Mouse (Mus musculus): Measurements from ENCODE around the gene Dus4l. TPM values are rescaled to one million over a fixed set of nuclear protein-coding genes. Genes with fewer than 3 reads are reported as not detected.

Gene Dus4l
- total and polyA plus RNA-seq, 2 experiments from 2014 or later = 3.9 to 8.3 TPM

GRCm38 (mm10) chr12:31667187-31667586, 12.6 kb upstream of the Dus4l start:
- ATAC-seq (ENCODE audit: low FRiP score) (no peak), DNase-seq (ENCODE audit: low spot score) (no peak)
- Histone ChIP-seq H3K9ac (replicated peaks; ENCODE audit: low read length, poor library complexity, severe bottlenecking) (no peak overlapping the region), H3K27ac (ENCODE audit: low read depth, low read length) (no peak overlapping the region), H3K27me3 (ENCODE audit: insufficient read depth, low read length) (no peaks in the 10 kb centered on the region), H3K9me3 (ENCODE audit: low read length) (no peaks in the 10 kb centered on the region), H3K4me2 (ENCODE audit: low read depth, low read length, poor library complexity, severe bottlenecking) (no peak overlapping the region), H3K36me3 (ENCODE audit: insufficient read depth, low read length) (peaks cover 18% of the 10 kb centered on the region), H3K4me3 (ENCODE audit: low read depth, low read length) (no peak overlapping the region), H3K4me1 (ENCODE audit: insufficient read depth, low read length) (no peaks in the 10 kb centered on the region)
- 54% methylated on average over 3 of the region's 3 CpGs for WGBS
- no peak for TF ChIP-seq CTCF (IDR thresholded peaks at IDR 0.05)

DNA sequence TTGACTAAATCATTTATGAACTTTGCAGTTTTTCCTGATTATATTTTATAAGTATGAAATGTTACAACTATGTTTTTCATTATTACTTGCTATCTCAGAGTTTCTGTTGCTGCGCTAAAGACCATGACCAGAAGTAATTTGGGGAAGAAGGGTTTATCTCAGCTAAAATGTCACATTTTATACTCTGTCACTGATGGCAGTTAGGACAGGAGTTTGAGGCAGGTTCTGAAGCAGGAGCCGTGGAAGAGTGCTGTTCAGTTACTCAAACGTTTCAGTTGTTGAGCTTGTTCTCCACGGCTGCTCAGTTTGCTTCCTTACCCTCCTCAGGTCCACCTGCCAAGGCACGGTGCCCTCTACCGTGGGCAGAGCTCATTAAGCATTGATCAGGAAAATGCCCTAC, 11.4 kb upstream of the Dus4l start:
- H3K4me2 ChIP-seq (ENCODE audit: low read depth, low read length, poor library complexity, severe bottlenecking) = no peak overlapping the region
- no peaks in the 10 kb centered on the region for H3K4me1 ChIP-seq (ENCODE audit: insufficient read depth, low read length)
- DNase-seq (ENCODE audit: low spot score) (no peak), ATAC-seq (ENCODE audit: low FRiP score) (no peak)
- peaks cover 18% of the 10 kb centered on the region for H3K36me3 ChIP-seq (ENCODE audit: insufficient read depth, low read length)
- H3K9ac ChIP-seq (replicated peaks; ENCODE audit: low read length, poor library complexity, severe bottlenecking) = no peak overlapping the region
- H3K4me3 ChIP-seq (ENCODE audit: low read depth, low read length) = no peak overlapping the region
- no peaks in the 10 kb centered on the region for H3K27me3 ChIP-seq (ENCODE audit: insufficient read depth, low read length)
- H3K27ac ChIP-seq (ENCODE audit: low read depth, low read length) = no peak overlapping the region
- no peak for TF ChIP-seq CTCF (IDR thresholded peaks at IDR 0.05)
- 71% methylated on average over 6 of the region's 6 CpGs for whole genome bisulfite sequencing
- H3K9me3 ChIP-seq (ENCODE audit: low read length) = no peaks in the 10 kb centered on the region

GRCm38 (mm10) chr12:31656841-31657240, 2.2 kb upstream of the Dus4l start:
- Histone ChIP-seq H3K27ac (ENCODE audit: low read depth, low read length) (no peak overlapping the region), H3K4me3 (ENCODE audit: low read depth, low read length) (no peak overlapping the region), H3K4me1 (ENCODE audit: insufficient read depth, low read length) (no peaks in the 10 kb centered on the region), H3K9ac (replicated peaks; ENCODE audit: low read length, poor library complexity, severe bottlenecking) (no peak overlapping the region), H3K9me3 (ENCODE audit: low read length) (no peaks in the 10 kb centered on the region), H3K4me2 (ENCODE audit: low read depth, low read length, poor library complexity, severe bottlenecking) (no peak overlapping the region), H3K27me3 (ENCODE audit: insufficient read depth, low read length) (no peaks in the 10 kb centered on the region), H3K36me3 (ENCODE audit: insufficient read depth, low read length) (no peaks in the 10 kb centered on the region)
- DNase-seq (ENCODE audit: low spot score) = no peak
- ATAC-seq (ENCODE audit: low FRiP score) = no peak
- no peak for TF ChIP-seq CTCF (IDR thresholded peaks at IDR 0.05)
- 99% methylated on average over 2 of the region's 2 CpGs for WGBS

GRCm38 (mm10) chr12:31654965-31655477, 395 bp upstream of the Dus4l start:
- H3K4me1 ChIP-seq (ENCODE audit: insufficient read depth, low read length) = no peaks in the 10 kb centered on the region
- peak; percentile 62 for TF ChIP-seq CTCF (IDR thresholded peaks at IDR 0.05)
- peak overlapping the region; percentile 65 for H3K27ac ChIP-seq (ENCODE audit: low read depth, low read length)
- H3K27me3 ChIP-seq (ENCODE audit: insufficient read depth, low read length) = no peaks in the 10 kb centered on the region
- WGBS = under 1% methylated on average over 29 of the region's 29 CpGs
- H3K9ac ChIP-seq (replicated peaks; ENCODE audit: low read length, poor library complexity, severe bottlenecking) = peak overlapping the region; percentile 86
- DNase-seq (ENCODE audit: low spot score) (no peak), ATAC-seq (ENCODE audit: low FRiP score) (peak; percentile 62)
- no peaks in the 10 kb centered on the region for H3K36me3 ChIP-seq (ENCODE audit: insufficient read depth, low read length)
- H3K4me3 ChIP-seq (ENCODE audit: low read depth, low read length) = peak overlapping the region; percentile 96
- H3K4me2 ChIP-seq (ENCODE audit: low read depth, low read length, poor library complexity, severe bottlenecking) = peak overlapping the region; percentile 51
- H3K9me3 ChIP-seq (ENCODE audit: low read length) = no peaks in the 10 kb centered on the region

- no peak overlapping the region for H3K9ac ChIP-seq (replicated peaks; ENCODE audit: low read length, poor library complexity, severe bottlenecking)
- ATAC-seq (ENCODE audit: low FRiP score) (no peak), DNase-seq (ENCODE audit: low spot score) (no peak)
- WGBS = 81% methylated on average over 5 of the region's 5 CpGs
- no peaks in the 10 kb centered on the region for H3K4me1 ChIP-seq (ENCODE audit: insufficient read depth, low read length)
- no peaks in the 10 kb centered on the region for H3K36me3 ChIP-seq (ENCODE audit: insufficient read depth, low read length)
- H3K27ac ChIP-seq (ENCODE audit: low read depth, low read length) = no peak overlapping the region
- no peak for TF ChIP-seq CTCF (IDR thresholded peaks at IDR 0.05)
- no peaks in the 10 kb centered on the region for H3K9me3 ChIP-seq (ENCODE audit: low read length)
- H3K4me2 ChIP-seq (ENCODE audit: low read depth, low read length, poor library complexity, severe bottlenecking) = peak overlapping the region; percentile 34; the same call in 1 of the 2 replicates
- H3K4me3 ChIP-seq (ENCODE audit: low read depth, low read length) = no peak overlapping the region; the same call in 1 of the 2 replicates
- no peaks in the 10 kb centered on the region for H3K27me3 ChIP-seq (ENCODE audit: insufficient read depth, low read length)
These were observed 1.0 kb downstream of the Dus4l start for GRCm38 (mm10) chr12:31653611-31654010.

- H3K36me3 ChIP-seq (ENCODE audit: insufficient read depth, low read length) = no peaks in the 10 kb centered on the region
- no peaks in the 10 kb centered on the region for H3K27me3 ChIP-seq (ENCODE audit: insufficient read depth, low read length)
- 70% methylated on average over 3 of the region's 3 CpGs for WGBS
- no peak for TF ChIP-seq CTCF (IDR thresholded peaks at IDR 0.05)
- H3K27ac ChIP-seq (ENCODE audit: low read depth, low read length) = no peak overlapping the region
- no peak for DNase-seq (ENCODE audit: low spot score)
- H3K4me1 ChIP-seq (ENCODE audit: insufficient read depth, low read length) = no peaks in the 10 kb centered on the region; the same call in 1 of the 2 replicates
- H3K9ac ChIP-seq (replicated peaks; ENCODE audit: low read length, poor library complexity, severe bottlenecking) = no peak overlapping the region
- peak overlapping the region; percentile 66 for H3K4me2 ChIP-seq (ENCODE audit: low read depth, low read length, poor library complexity, severe bottlenecking)
- ATAC-seq (ENCODE audit: low FRiP score) = no peak
- H3K9me3 ChIP-seq (ENCODE audit: low read length) = no peaks in the 10 kb centered on the region
- no peak overlapping the region for H3K4me3 ChIP-seq (ENCODE audit: low read depth, low read length)
These were observed 19.4 kb downstream of the Dus4l start for GRCm38 (mm10) chr12:31635240-31635607.
